Mouse (Mus musculus) urinary bladder, postnatal 25 days (tissue): ENCODE results near the gene Cln5.

Experiments
- DNase-seq: peaks from one replicate; pipeline ENCODE4 v3.0.0; 2022; ENCODE audit warnings: low spot score

The Cln5 gene

GRCm38 (mm10) chr14:103078006-103078912 is 8.2 kb downstream of the Cln5 start:
- DNase-seq, result no peak

GRCm38 (mm10) chr14:103079209-103079977 is 9.4 kb downstream of the Cln5 start:
- no peak for DNase-seq

- DNase-seq, result no peak
Measured at GRCm38 (mm10) chr14:103085840-103086533, 16.0 kb downstream of the Cln5 start.

- DNase-seq, result no peak
Measured at GRCm38 (mm10) chr14:103086671-103087324, 16.8 kb downstream of the Cln5 start.

GRCm38 (mm10) chr14:103087846-103088245 is 17.8 kb downstream of the Cln5 start:
- DNase-seq, result no peak

GRCm38 (mm10) chr14:103088624-103089023 is 18.6 kb downstream of the Cln5 start:
- peak; percentile 39 for DNase-seq

- DNase-seq, result no peak
Measured at GRCm38 (mm10) chr14:103093236-103093635, 23.2 kb downstream of the Cln5 start.

- DNase-seq, result no peak
Measured at GRCm38 (mm10) chr14:103093670-103094069, 23.7 kb downstream of the Cln5 start.

GRCm38 (mm10) chr14:103095036-103095435 is 25.0 kb downstream of the Cln5 start:
- no peak for DNase-seq

- DNase-seq, result no peak
Measured at GRCm38 (mm10) chr14:103095826-103096225, 25.8 kb downstream of the Cln5 start.

GRCm38 (mm10) chr14:103096621-103097020 is 26.6 kb downstream of the Cln5 start:
- no peak for DNase-seq

- no peak for DNase-seq
Measured at GRCm38 (mm10) chr14:103098213-103098586, 28.2 kb downstream of the Cln5 start.

GRCm38 (mm10) chr14:103098587-103099235 is 28.7 kb downstream of the Cln5 start:
- peak; percentile 87 for DNase-seq

GRCm38 (mm10) chr14:103099238-103099933 is 29.4 kb downstream of the Cln5 start, which contains the start of gene Fbxl3:
Gene Fbxl3 (minus strand): TSS chr14:103099566.
- peak; percentile 79 for DNase-seq

GRCm38 (mm10) chr14:103100296-103100695 is 30.3 kb downstream of the Cln5 start:
- DNase-seq, result no peak

GRCm38 (mm10) chr14:103101171-103101570 is 31.2 kb downstream of the Cln5 start:
- DNase-seq, result no peak

- no peak for DNase-seq
Measured at GRCm38 (mm10) chr14:103102246-103102645, 32.2 kb downstream of the Cln5 start.

- DNase-seq, result no peak
Measured at GRCm38 (mm10) chr14:103102731-103103335, 32.8 kb downstream of the Cln5 start.

- DNase-seq, result no peak
Measured at GRCm38 (mm10) chr14:103106301-103106700, 36.3 kb downstream of the Cln5 start.

GRCm38 (mm10) chr14:103109971-103110370 is 40.0 kb downstream of the Cln5 start:
- DNase-seq, result no peak
